Mouse (Mus musculus) C2C12 (cell line): ENCODE data around the gene Accsl.

Source experiments
- CEBPB ChIP-seq: IDR thresholded peaks from one replicate; pipeline ENCODE4 v1.6.1; 2011; ENCODE audit warnings: low read depth, mild to moderate bottlenecking, control low read depth, moderate library complexity
- CTCF ChIP-seq: IDR thresholded peaks from one replicate; pipeline ENCODE4 v1.5.1; 2011; ENCODE audit not compliant: control insufficient read depth, insufficient read depth, insufficient read length
- FOSL1 ChIP-seq: IDR thresholded peaks from one replicate; pipeline ENCODE4 v1.8.0; 2011; ENCODE audit warnings: mild to moderate bottlenecking, low read length; ENCODE audit not compliant: poor library complexity, insufficient read depth, severe bottlenecking
- MYOD1 ChIP-seq: IDR thresholded peaks from one replicate; pipeline ENCODE4 v1.6.1; 2011; ENCODE audit warnings: low read depth; ENCODE audit not compliant: control insufficient read depth, insufficient read length
- USF1 ChIP-seq: IDR thresholded peaks from one replicate; pipeline ENCODE4 v1.6.1; 2011; ENCODE audit warnings: low read depth, mild to moderate bottlenecking, control low read depth, moderate library complexity

GRCm38 (mm10) chr2:93813343-93813742 lies 55.6 kb downstream of the Accsl start:
- no peak for TF ChIP-seq CTCF
- no peak for TF ChIP-seq FOSL1
- no peak for TF ChIP-seq CEBPB
- no peak for TF ChIP-seq MYOD1
- TF ChIP-seq USF1 = no peak
